Mouse (Mus musculus): Measurements from ENCODE around the gene Nbr1.
"Not testable (repeated sequence)": the region's sequence is repeated elsewhere in the genome, so short reads cannot be mapped to it uniquely, and the experiment has no call there.

The Nbr1 gene

DNA sequence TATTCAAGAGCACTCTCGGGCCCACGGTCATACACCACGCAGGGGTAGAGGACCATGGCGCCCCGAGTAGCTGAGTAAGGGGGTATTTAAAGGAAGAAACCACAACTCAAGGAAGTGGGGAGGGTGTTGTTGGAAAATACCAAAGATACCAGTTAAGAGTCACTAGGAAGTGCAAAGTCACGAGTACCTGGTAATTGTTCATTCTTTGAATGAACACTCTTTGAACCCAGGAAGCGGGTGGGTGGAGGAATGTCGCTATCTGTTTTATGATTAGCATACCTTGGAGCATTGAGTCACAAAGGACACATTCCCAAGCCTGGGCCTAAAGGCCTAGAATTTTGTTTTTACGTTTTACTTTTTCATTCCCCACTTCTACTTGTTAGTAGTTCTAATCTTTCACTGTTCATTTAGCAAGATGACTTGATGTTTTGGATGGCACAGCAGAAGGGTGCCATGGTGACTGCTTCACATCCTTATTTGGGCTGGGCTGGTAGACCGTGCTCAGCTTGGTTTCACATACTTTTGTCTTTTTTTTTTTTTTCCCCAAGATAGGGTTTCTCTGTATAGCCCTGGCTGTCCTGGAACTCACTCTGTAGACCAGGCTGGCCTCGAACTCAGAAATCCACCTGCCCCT lies 68.2 kb downstream of the Nbr1 start:
- in situ Hi-C loops (cut with MseI, MboI): not testable (repeated sequence)

DNA sequence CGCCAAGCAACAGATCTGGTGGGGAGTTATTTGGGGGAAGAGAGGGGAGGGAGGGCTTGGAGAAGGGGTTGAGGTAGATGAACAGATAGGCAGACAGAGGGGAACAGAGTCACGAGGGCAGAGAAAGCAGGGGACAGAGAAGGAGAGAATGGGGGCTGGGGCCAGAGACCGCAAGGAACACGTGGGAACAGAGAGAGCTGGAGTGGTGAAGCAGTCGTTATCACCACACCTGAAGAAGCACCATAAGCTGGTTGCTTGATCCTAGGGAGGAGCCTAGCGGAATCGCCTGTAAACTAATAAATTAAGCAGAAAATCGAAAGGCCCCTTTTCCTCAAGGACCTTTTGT lies 74.7 kb downstream of the Nbr1 start:
- in situ Hi-C loops (cut with MseI, MboI): no loop called here

DNA sequence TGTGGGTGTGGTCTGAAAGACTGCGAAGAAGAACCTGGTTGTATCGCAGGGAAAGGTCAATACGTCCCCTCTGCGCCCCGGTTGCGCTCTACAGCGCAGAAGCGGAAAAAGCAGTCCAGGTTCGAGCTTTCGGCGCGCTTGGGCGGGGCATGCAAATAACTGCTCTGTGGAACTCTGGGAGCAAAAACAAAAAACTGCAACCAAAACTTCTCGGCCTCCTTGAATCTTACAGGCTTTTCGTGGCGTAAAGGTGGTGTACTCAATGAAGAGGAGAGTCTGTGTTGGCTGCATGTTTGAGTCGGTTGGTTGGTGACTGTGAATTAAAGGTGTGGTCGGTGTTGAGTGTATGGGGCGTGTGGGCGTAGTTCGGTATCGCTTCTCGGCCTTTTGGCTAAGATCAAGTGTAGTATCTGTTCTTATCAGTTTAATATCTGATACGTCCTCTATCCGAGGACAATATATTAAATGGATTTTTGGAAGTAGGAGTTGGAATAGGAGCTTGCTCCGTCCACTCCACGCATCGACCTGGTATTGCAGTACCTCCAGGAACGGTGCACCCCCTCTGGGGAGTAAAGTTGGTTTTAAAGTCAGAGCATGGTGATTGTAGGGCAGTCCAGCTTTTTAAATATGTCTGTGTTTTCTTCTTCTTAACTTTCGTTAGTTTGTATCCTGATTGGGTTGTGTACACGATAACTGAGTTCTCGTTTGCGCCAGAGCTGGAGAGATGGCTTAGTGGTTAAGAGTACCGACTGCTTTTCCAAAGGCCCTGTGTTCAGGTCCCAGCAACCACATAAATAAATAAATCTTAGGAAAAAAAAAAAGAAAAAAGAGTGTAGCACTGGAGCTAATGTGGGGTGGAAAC lies 75.3 kb downstream of the Nbr1 start, which contains the start of gene Rdm1:
Rdm1 (plus strand) TSS at position 201 of the 862 bp plus-strand sequence.
- in situ Hi-C loops (cut with MseI, MboI): no loop called here

DNA sequence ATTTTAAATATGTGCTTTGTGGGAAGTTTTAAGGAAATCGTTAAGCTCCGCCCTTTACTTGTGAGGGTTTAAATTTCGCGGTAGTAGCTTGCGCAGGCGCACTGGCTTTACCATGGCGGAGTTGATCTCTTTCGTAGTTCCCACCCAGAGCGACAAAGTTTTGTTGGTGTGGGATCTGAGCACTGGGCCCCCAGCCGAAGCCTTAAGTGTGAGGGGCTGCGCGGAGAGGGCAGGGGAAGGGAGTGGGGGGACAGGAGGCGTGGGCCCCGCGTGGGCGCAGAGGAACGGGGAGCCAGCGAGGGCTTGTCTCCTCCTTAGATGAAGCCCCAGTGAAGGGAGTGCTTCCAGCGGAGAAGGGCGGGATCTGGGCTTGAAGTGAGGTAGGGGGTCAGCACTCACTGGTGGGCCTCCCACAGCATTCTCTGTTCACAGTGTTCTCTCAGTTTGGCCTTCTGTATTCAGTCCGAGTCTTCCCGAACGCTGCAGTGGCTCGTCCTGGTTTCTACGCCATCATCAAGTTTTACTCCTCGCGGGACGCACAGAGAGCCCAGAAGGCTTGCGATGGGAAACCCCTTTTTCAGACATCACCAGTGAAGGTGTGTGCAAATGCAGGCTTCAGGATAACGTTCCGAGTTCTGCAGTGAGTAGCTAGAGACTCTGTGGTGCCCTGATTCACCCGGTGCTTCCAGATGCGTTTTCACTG lies 76.1 kb downstream of the Nbr1 start:
- in situ Hi-C loops (cut with MseI, MboI): no loop called here

DNA sequence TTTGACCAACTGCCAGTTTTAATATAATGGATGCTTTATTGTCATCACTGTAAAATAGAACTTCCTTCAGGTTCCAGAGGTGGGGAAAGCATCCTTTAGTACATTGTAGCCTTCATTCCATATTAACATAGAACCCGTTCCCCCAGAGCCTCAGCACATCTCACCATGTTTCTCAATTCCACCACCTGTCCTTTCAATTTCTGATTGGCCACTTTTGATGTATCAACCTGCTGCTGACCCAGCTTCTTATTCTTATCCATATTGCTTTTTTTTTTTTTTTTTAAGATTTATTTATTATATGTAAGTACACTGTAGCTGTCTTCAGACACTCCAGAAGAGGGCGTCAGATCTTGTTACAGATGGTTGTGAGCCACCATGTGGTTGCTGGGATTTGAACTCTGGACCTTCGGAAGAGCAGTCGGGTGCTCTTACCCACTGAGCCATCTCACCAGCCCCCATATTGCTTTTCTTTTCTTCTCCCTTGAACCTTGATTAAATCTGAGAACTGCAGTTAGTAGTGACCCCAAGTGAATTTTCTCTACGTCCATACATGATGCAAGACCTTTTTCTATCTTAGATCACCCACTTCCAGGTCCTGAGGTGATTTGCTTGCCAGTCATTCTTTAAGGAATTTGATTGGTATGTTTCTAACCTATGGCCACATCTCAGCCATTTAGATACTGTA lies 76.9 kb downstream of the Nbr1 start:
- in situ Hi-C loops (cut with MseI, MboI): not testable (repeated sequence)
